Mouse (Mus musculus): Measurements from ENCODE around the gene Olfr921. TPM values are rescaled to one million over a fixed set of nuclear protein-coding genes. Genes with fewer than 3 reads are reported as not detected.

Gene Olfr921
- not detected in 2 replicates for polyA plus RNA-seq (2014; fragmentation: Nextera tagmentation; extraction: Ambion mirVana)

DNA sequence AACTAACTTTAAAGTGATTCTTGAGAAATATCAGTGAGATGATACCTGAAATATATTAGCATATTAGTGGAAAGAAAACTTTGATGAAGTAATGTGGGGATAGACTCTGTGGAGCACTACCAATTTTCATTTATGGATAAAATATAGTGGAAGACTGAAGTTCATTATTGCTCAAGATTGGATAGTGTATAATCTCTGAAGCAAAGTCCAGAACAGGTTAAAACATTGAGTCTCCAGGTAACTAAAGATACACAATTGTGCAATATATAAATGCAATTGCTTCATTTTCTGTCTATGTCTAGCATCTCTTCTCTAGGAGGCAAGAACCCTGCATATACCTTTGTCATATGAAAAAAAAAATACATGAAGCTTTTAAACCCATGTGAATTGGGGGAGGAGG is at the start of gene Olfr921:
Gene Olfr921, plus strand, starts transcription at position 301 of the 400 bp plus-strand sequence.
- H3K9ac ChIP-seq (ENCODE audit: low read length), result no peak within 1 kb of the TSS
- no peak for DNase-seq (ENCODE audit: low spot score)
- no peak for ATAC-seq (ENCODE audit: insufficient number of reproducible peaks, low FRiP score, low TSS enrichment, low read depth)
- no peaks in the 10 kb centered on the region for H3K9me3 ChIP-seq (ENCODE audit: control insufficient read depth, low read length)
- no peaks in the 10 kb centered on the region for H3K27me3 ChIP-seq (ENCODE audit: control insufficient read depth, insufficient read depth, low read length)
- no peaks in the 10 kb centered on the region for H3K36me3 ChIP-seq (ENCODE audit: control insufficient read depth, insufficient read depth, low read length)
- H3K4me1 ChIP-seq (ENCODE audit: control insufficient read depth, insufficient read depth, low read length), result no peaks in the 10 kb centered on the region
- no peak within 1 kb of the TSS for H3K4me3 ChIP-seq (ENCODE audit: low read depth, low read length)
- H3K4me2 ChIP-seq (ENCODE audit: low read depth, severe bottlenecking), result no peak within 1 kb of the TSS
- no peak within 1 kb of the TSS for H3K27ac ChIP-seq (replicated peaks; ENCODE audit: low read depth, low read length)

DNA sequence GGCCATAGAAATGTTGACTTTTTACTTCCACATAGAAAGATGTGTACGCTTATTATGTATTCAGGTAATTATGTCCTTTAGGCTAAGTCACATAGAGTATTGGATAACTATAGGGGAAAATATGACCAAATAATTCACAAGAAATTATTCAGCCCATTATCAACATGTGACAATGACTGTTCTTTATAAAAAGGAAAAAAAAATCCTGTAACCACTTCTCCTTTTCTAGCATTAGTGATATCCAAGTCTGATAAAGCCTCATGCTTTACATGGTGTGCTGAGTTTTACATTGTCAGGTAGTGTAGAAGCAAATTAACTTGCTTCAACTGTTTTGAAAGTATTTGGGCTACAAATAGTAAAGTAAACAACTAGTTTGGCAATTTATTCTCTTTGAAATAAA is 48.8 kb upstream of the Olfr921 start:
- no peaks in the 10 kb centered on the region; the same call in 1 of the 2 replicates for H3K36me3 ChIP-seq (ENCODE audit: control insufficient read depth, insufficient read depth, low read length)
- no peak overlapping the region for H3K9ac ChIP-seq (ENCODE audit: low read length)
- H3K4me2 ChIP-seq (ENCODE audit: low read depth, severe bottlenecking), result no peak overlapping the region
- ATAC-seq (ENCODE audit: insufficient number of reproducible peaks, low FRiP score, low TSS enrichment, low read depth) (no peak), DNase-seq (ENCODE audit: low spot score) (no peak)
- no peaks in the 10 kb centered on the region for H3K9me3 ChIP-seq (ENCODE audit: control insufficient read depth, low read length)
- no peak overlapping the region for H3K27ac ChIP-seq (replicated peaks; ENCODE audit: low read depth, low read length)
- no peaks in the 10 kb centered on the region for H3K4me1 ChIP-seq (ENCODE audit: control insufficient read depth, insufficient read depth, low read length)
- H3K4me3 ChIP-seq (ENCODE audit: low read depth, low read length), result no peak overlapping the region
- H3K27me3 ChIP-seq (ENCODE audit: control insufficient read depth, insufficient read depth, low read length), result no peaks in the 10 kb centered on the region
- WGBS, result 95% methylated on average over 1 of the region's 1 CpGs

DNA sequence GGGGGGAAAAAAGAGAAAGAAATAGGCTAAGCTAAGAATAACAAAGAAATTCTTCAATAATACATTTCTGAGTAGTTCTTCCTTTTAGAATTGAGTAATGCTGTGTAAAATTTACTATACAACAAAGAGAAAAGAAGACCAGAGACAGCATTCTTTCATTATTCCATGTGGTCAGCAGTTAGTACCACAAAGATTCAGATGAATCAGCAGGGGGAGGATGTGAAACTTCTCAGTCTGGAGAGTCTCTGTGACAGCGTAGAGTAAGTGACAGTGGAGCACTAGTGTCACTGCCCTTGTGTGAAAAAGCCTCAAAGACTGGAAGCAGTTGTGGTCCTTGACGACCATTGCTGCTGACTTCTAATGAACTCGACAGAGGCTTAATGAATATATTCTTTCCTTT is 44.6 kb upstream of the Olfr921 start:
- WGBS, result 79% methylated on average over 3 of the region's 3 CpGs
- no peak for ATAC-seq (ENCODE audit: insufficient number of reproducible peaks, low FRiP score, low TSS enrichment, low read depth)
- Histone ChIP-seq H3K4me1 (ENCODE audit: control insufficient read depth, insufficient read depth, low read length) (no peaks in the 10 kb centered on the region), H3K4me2 (ENCODE audit: low read depth, severe bottlenecking) (no peak overlapping the region), H3K9ac (ENCODE audit: low read length) (no peak overlapping the region), H3K4me3 (ENCODE audit: low read depth, low read length) (no peak overlapping the region), H3K36me3 (ENCODE audit: control insufficient read depth, insufficient read depth, low read length) (no peaks in the 10 kb centered on the region; the same call in 1 of the 2 replicates), H3K27me3 (ENCODE audit: control insufficient read depth, insufficient read depth, low read length) (no peaks in the 10 kb centered on the region), H3K9me3 (ENCODE audit: control insufficient read depth, low read length) (no peaks in the 10 kb centered on the region), H3K27ac (replicated peaks; ENCODE audit: low read depth, low read length) (no peak overlapping the region)
- no peak for DNase-seq (ENCODE audit: low spot score)

DNA sequence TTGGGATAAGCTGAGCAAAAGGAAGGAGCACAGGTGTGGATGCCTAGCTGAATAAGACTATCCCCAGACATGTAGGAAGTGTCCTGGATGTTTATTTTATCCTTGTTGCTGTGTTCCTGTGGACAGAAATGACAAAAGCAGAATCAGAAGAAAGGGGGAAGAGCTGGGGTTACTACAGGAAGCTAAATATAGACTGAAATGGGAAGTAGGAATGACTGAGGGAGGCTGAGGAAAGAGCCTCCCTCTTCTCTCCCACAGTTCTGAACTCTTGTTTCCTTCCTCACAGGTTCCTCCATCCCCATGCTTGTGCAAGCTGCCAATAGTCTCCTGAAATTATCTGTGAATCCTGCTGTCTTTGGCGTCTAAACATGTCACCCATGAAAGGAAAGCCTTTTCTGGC is 31.5 kb upstream of the Olfr921 start:
- H3K4me2 ChIP-seq (ENCODE audit: low read depth, severe bottlenecking), result no peak overlapping the region
- no peak for ATAC-seq (ENCODE audit: insufficient number of reproducible peaks, low FRiP score, low TSS enrichment, low read depth)
- DNase-seq (ENCODE audit: low spot score), result no peak
- H3K4me1 ChIP-seq (ENCODE audit: control insufficient read depth, insufficient read depth, low read length), result no peaks in the 10 kb centered on the region
- H3K36me3 ChIP-seq (ENCODE audit: control insufficient read depth, insufficient read depth, low read length), result no peaks in the 10 kb centered on the region
- no peaks in the 10 kb centered on the region for H3K27me3 ChIP-seq (ENCODE audit: control insufficient read depth, insufficient read depth, low read length)
- 85% methylated on average over 1 of the region's 1 CpGs for WGBS
- no peak overlapping the region for H3K27ac ChIP-seq (replicated peaks; ENCODE audit: low read depth, low read length)
- H3K9ac ChIP-seq (ENCODE audit: low read length), result no peak overlapping the region
- no peak overlapping the region for H3K4me3 ChIP-seq (ENCODE audit: low read depth, low read length)
- H3K9me3 ChIP-seq (ENCODE audit: control insufficient read depth, low read length), result no peaks in the 10 kb centered on the region

DNA sequence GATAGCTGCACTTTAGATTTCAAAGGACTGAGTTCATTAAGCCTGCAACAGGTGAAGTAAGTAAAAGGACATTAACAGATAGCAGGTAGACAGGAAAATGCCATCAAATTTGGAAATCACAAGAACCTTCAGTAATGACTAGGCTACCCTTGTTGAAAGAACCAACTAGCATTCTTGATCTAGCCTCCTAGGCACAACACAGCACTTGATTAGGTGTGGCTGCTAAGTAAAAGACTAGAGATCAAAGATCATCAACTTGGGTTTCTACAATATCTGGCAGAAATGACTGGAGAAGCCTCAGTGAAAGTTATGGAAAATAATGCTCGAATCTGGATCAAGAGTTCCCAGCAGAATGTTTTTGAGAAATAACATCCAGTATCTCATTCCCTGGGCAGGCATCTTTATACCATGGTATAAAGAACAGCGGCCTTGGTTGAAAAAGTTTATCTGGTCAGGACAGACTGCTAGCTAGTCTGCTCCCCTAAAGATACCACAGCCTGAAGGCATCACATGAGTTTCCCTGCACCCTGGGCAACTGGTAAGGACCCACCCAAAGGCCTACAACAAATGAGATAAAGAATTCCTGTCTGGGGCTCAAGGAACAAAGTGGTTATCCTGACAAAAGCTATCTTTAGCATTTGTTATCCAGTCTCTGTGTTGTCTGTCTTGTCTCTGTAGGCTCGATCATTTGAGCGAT is 28.1 kb upstream of the Olfr921 start:
- Histone ChIP-seq H3K4me2 (ENCODE audit: low read depth, severe bottlenecking) (no peak overlapping the region), H3K9ac (ENCODE audit: low read length) (no peak overlapping the region), H3K27me3 (ENCODE audit: control insufficient read depth, insufficient read depth, low read length) (no peaks in the 10 kb centered on the region), H3K4me3 (ENCODE audit: low read depth, low read length) (no peak overlapping the region), H3K36me3 (ENCODE audit: control insufficient read depth, insufficient read depth, low read length) (no peaks in the 10 kb centered on the region), H3K9me3 (ENCODE audit: control insufficient read depth, low read length) (no peaks in the 10 kb centered on the region), H3K27ac (replicated peaks; ENCODE audit: low read depth, low read length) (no peak overlapping the region), H3K4me1 (ENCODE audit: control insufficient read depth, insufficient read depth, low read length) (no peaks in the 10 kb centered on the region)
- no peak for ATAC-seq (ENCODE audit: insufficient number of reproducible peaks, low FRiP score, low TSS enrichment, low read depth)
- DNase-seq (ENCODE audit: low spot score), result no peak
- 89% methylated on average over 4 of the region's 4 CpGs for WGBS

DNA sequence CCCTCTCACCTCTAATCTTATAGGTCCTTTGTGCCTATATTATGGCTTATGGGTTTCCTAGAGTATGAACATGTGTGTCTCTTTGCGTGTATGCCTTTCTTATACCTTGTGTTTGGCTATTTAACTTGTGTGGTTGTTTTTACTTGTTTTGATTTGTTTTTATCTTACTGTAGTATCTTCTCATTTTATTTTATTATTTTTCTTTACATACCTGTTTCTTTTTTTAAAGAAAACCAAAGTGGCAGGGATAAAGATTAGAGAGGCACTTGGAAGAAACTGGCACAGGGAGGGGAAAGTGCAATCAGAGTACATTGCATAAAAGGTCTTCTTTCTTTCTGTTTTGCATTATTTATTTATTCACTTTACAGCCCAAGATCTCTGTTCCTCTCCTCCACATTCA is 20.9 kb upstream of the Olfr921 start, which contains the start of gene Olfr920:
Gene Olfr920, plus strand, starts transcription at position 301 of the 400 bp plus-strand sequence.
- ATAC-seq (ENCODE audit: insufficient number of reproducible peaks, low FRiP score, low TSS enrichment, low read depth) (no peak), DNase-seq (ENCODE audit: low spot score) (no peak)
- Histone ChIP-seq H3K4me1 (ENCODE audit: control insufficient read depth, insufficient read depth, low read length) (no peaks in the 10 kb centered on the region), H3K4me3 (ENCODE audit: low read depth, low read length) (no peak within 1 kb of the TSS), H3K27ac (replicated peaks; ENCODE audit: low read depth, low read length) (no peak within 1 kb of the TSS), H3K9ac (ENCODE audit: low read length) (no peak within 1 kb of the TSS), H3K9me3 (ENCODE audit: control insufficient read depth, low read length) (no peaks in the 10 kb centered on the region), H3K36me3 (ENCODE audit: control insufficient read depth, insufficient read depth, low read length) (no peaks in the 10 kb centered on the region), H3K27me3 (ENCODE audit: control insufficient read depth, insufficient read depth, low read length) (no peaks in the 10 kb centered on the region), H3K4me2 (ENCODE audit: low read depth, severe bottlenecking) (no peak within 1 kb of the TSS)
- WGBS, result 90% methylated on average over 1 of the region's 1 CpGs

DNA sequence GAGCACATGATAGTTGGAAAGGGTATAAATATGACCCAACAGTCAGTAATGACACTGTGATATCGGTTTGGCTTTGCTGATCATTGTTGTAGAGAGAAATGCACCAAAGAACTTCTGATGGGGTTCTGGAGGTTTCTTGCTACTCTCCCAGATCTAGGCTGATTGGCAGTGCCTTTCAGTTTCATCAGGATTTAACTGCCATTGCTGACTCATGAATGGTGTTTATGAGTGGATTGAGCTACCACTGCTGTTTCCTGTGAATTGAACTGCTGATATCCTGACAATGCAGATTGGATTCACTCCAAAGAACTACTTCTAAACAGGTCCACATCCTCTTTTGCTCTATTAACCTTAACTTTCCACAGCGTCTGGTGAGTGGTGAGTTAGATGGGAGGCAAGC is 19.8 kb downstream of the Olfr921 start:
- no peak for ATAC-seq (ENCODE audit: insufficient number of reproducible peaks, low FRiP score, low TSS enrichment, low read depth)
- Histone ChIP-seq H3K9ac (ENCODE audit: low read length) (no peak overlapping the region), H3K4me1 (ENCODE audit: control insufficient read depth, insufficient read depth, low read length) (no peaks in the 10 kb centered on the region), H3K4me3 (ENCODE audit: low read depth, low read length) (no peak overlapping the region), H3K9me3 (ENCODE audit: control insufficient read depth, low read length) (no peaks in the 10 kb centered on the region), H3K27me3 (ENCODE audit: control insufficient read depth, insufficient read depth, low read length) (no peaks in the 10 kb centered on the region), H3K27ac (replicated peaks; ENCODE audit: low read depth, low read length) (no peak overlapping the region), H3K36me3 (ENCODE audit: control insufficient read depth, insufficient read depth, low read length) (no peaks in the 10 kb centered on the region), H3K4me2 (ENCODE audit: low read depth, severe bottlenecking) (no peak overlapping the region)
- DNase-seq (ENCODE audit: low spot score), result no peak
- whole genome bisulfite sequencing, result 88% methylated on average over 2 of the region's 2 CpGs

DNA sequence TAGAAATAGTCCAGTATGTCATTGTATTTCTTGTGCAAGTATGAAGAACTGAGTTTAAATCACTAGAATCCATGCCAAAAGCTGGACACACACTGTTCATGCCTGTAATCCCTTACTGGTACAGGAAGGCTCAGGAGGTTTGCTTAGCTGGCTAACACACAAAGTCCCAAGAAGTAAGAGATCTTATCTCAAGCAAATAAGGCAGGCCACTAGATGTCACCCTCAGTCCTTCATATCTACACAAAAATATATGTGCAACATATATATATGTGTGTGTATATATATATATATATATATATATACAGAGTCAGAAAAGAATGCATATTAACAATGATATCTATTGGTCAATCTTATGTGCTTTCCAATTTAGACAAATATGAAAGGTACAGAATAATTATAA is 32.8 kb downstream of the Olfr921 start:
- no peaks in the 10 kb centered on the region for H3K27me3 ChIP-seq (ENCODE audit: control insufficient read depth, insufficient read depth, low read length)
- H3K4me1 ChIP-seq (ENCODE audit: control insufficient read depth, insufficient read depth, low read length), result no peaks in the 10 kb centered on the region
- no peak for DNase-seq (ENCODE audit: low spot score)
- H3K36me3 ChIP-seq (ENCODE audit: control insufficient read depth, insufficient read depth, low read length), result no peaks in the 10 kb centered on the region
- no peak overlapping the region for H3K27ac ChIP-seq (replicated peaks; ENCODE audit: low read depth, low read length)
- H3K4me3 ChIP-seq (ENCODE audit: low read depth, low read length), result no peak overlapping the region
- no peaks in the 10 kb centered on the region for H3K9me3 ChIP-seq (ENCODE audit: control insufficient read depth, low read length)
- ATAC-seq (ENCODE audit: insufficient number of reproducible peaks, low FRiP score, low TSS enrichment, low read depth), result no peak
- H3K9ac ChIP-seq (ENCODE audit: low read length), result no peak overlapping the region
- H3K4me2 ChIP-seq (ENCODE audit: low read depth, severe bottlenecking), result no peak overlapping the region

DNA sequence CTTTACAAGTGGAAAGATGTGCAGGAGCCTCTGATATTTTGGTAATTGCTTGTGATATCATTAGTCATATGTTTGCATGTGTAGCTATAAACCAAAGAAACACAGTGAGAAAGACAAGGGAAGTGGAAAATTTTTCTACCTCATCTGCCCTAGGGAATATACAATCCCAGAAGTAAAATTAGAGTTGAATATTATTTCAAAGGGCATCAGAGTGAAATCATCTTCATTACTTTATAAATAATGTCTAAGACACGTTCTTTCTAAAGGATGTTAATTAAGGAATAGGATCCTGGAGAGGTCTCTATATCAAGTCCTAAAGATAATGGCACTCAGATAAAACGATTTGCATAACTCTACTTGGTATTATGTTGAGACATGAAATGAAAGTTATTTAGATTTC is 41.4 kb downstream of the Olfr921 start, which contains the start of gene Olfr922:
Gene Olfr922, plus strand, starts transcription at position 301 of the 400 bp plus-strand sequence.
- 75% methylated on average over 2 of the region's 2 CpGs for WGBS

More for the DNA sequence above, 41.4 kb downstream of the Olfr921 start, which contains the start of gene Olfr922:
- H3K4me2 ChIP-seq (ENCODE audit: low read depth, severe bottlenecking), result no peak within 1 kb of the TSS
- DNase-seq (ENCODE audit: low spot score) (no peak), ATAC-seq (ENCODE audit: insufficient number of reproducible peaks, low FRiP score, low TSS enrichment, low read depth) (no peak)
- no peaks in the 10 kb centered on the region for H3K36me3 ChIP-seq (ENCODE audit: control insufficient read depth, insufficient read depth, low read length)
- no peaks in the 10 kb centered on the region for H3K4me1 ChIP-seq (ENCODE audit: control insufficient read depth, insufficient read depth, low read length)
- no peaks in the 10 kb centered on the region for H3K9me3 ChIP-seq (ENCODE audit: control insufficient read depth, low read length)
- H3K27me3 ChIP-seq (ENCODE audit: control insufficient read depth, insufficient read depth, low read length), result no peaks in the 10 kb centered on the region
- H3K4me3 ChIP-seq (ENCODE audit: low read depth, low read length), result no peak within 1 kb of the TSS
- H3K9ac ChIP-seq (ENCODE audit: low read length), result no peak within 1 kb of the TSS
- H3K27ac ChIP-seq (replicated peaks; ENCODE audit: low read depth, low read length), result no peak within 1 kb of the TSS
